Mouse (Mus musculus): ENCODE data around the gene Rnf212.
"Not testable (repeated sequence)": the region's sequence is repeated elsewhere in the genome, so short reads cannot be mapped to it uniquely, and the experiment has no call there.

DNA sequence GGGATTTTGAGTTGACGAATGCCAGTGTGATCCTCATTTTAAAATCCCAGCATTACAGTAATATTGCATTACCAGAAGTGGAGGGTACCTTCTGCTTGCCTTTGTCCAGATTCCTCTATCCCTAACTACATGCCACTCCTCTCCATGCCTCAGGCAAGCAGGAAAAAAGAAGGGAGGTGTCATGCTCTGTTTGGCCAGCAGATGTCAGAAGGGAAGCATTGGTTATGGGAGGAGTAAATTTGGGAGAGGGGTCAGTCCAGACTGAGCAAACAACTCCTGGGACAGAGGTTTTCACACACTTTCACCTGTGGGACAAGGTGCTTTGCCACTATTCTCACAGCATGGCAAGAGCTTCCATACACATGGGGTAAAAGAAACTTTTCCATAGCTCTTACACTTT is 15.6 kb upstream of the Rnf212 start:
- TF ChIP-seq POLR2A, EP300 (IDR thresholded peaks at IDR 0.05; ENCODE audit: insufficient read depth, low read depth, low read length): not testable (repeated sequence)
- peak; percentile 43 for TF ChIP-seq CTCF (IDR thresholded peaks at IDR 0.05)
